Mouse (Mus musculus): ENCODE data around the gene Dusp8.
"Not testable (repeated sequence)": the region's sequence is repeated elsewhere in the genome, so short reads cannot be mapped to it uniquely, and the experiment has no call there.

The Dusp8 gene

DNA sequence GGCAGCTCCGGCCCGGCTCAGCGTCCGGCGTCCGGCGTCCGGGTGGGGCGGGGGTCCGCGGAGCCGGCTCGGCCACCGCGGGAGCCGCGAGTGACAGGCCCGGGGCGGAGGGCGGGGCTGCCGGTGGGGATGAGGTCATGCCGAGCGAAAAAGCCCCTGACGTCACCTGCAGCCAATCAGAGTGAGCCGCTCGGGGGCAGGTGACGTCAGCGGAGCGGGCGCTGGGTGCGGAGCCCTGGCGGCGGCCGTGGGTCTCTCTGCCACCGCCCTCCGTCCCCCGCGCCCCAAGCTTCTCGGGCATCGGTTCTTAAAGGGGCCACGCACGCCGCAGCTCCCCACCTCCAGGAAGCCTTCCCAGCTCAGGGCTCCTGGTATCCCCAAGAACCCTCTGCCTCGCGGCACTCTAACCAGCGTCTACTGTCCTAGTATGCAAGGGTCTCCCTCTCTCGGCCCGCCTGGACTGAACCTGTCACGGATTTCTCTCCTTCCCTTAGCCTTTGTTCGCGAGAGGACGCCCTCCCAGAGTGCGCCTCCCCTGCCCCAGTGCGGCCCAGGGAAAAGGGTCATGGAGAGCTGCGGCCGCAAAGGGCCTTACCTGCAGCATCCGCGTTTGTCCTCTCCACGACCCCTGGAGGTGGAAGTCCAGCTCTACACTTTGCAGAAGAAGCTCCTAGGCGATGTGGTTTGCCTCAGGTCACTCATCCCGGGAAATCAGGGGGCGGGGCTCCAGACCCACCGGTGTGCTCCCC is at the start of gene Dusp8:
Gene Dusp8, minus strand, starts transcription at position 661 of the 749 bp plus-strand sequence.
- DNase-seq (ENCODE audit: inconsistent ontology term), result peak; percentile 95

DNA sequence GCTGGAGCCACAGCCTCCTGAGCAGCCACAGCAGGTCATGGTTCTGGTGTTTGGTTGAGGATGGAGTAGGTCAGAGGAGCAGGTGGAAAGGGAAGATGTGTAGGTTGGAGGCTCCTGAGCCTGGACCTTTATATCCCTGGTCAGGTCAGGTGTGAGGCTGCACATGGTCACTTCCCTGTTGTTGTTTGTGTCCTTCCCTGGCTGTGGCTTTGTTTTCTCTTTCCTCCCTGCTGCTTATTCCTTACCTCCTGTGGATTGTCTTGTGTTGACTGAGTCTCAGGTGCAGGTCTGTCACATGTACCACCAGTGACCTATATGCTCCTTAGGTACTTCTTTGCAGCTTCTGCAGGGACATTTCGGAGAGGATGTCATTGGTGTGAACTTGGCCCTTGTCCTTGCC is 48.9 kb upstream of the Dusp8 start, which contains the start of gene Gm45337:
Gene Gm45337, minus strand, starts transcription at position 101 of the 400 bp plus-strand sequence.
- DNase-seq (ENCODE audit: inconsistent ontology term), result no peak

DNA sequence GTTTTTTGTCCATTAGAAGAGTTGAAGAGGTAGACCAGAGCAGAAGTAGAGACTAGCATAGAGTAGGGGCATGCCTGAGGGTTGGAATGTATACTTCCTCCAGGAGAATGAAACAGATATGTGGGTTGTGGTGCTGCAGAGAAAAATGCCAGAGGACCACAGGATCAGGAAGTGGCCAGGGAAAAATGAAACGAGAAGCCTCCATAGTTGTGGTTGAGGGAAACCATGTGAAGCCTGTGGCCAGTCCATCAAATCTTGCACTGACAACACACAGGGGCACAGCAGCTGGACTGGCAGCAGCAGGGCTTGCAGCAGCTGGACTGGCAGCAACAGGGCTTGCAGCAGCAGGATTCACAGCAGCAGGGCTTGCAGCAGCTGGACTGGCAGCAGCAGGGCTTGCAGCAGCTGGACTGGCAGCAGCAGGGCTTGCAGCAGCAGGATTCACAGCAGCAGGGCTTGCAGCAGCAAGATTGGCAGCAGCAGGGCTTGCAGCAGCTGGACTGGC is 47.9 kb upstream of the Dusp8 start:
- DNase-seq (ENCODE audit: inconsistent ontology term), result not testable (repeated sequence)

DNA sequence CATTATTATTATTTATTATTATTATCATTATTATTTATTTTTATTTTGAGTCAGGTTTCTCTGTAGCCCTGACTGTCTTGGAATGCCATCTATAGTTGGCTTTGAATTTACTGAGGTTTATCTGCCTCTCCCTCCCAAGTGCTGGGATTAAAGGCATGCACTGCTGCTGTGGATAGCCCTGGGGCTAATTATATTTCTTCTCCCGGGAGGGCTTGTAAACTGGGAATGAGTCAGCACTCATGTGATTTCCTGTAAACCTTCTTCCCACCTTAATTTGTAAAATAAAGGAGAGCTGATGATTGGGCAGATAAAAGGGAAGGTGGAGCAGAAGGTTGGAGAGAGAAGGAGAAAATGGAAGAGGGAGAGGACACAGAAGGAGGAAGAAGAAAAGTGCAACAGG is 45.1 kb upstream of the Dusp8 start:
- DNase-seq (ENCODE audit: inconsistent ontology term), result no peak

DNA sequence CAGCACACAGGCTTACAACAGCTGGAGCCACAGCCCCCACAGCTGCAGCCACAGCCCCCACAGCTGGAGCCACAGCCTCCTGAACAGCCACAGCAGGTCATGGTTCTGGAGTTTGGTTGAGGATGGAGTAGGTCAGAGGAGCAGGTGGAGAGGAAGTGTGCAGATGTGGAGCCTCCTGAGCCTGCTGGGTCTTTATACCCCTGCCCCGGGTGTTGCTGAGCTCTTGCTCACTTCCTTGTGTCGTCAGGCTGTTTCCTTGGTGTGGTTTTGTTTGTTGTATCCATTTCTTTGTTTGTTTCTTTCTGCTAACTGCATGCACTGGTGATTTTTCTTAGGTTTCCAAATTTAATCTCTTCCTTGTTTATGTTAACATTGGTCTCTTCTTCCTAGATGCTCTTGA is 40.3 kb upstream of the Dusp8 start, which contains the start of gene Gm39115:
Gene Gm39115, minus strand, starts transcription at position 101 of the 400 bp plus-strand sequence.
- not testable (repeated sequence) for DNase-seq (ENCODE audit: inconsistent ontology term)

DNA sequence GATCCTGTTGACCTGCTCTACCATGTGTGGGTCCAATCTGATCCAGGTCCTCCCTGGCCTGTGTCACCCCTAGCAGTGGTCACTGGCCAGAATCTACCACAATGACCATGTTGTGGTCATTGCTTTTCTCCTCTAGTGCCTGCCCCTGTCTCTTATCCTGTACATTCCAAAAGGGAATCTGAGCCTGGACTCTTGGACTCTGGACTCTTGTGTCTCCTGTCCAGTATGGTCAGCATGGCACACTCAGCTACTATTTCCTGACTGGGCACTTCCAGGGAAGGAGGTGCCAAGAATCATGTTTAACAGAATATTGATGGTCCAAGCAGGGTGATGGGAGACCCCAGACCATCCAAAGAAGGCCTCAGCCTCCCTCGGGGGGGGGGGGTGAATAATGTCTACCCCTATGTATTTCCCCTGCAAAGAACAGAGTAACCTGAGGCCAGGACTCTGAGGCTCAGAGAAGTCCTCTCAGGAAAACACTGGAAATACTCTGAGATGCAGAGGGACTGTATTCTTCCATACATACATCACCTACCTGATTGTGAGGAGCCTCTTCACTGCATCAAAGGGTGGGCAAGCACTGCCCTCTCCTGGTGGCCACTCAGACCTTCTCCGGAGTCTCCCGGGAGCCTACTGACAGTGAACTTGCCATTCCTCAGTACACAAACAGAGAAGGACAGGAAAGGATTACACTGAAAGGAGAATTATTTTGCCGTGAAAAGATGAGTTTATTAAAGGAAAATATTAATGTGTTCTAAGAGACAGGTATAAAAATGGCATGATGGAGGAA is 38.8 kb upstream of the Dusp8 start:
- DNase-seq (ENCODE audit: inconsistent ontology term), result peak; percentile 9

DNA sequence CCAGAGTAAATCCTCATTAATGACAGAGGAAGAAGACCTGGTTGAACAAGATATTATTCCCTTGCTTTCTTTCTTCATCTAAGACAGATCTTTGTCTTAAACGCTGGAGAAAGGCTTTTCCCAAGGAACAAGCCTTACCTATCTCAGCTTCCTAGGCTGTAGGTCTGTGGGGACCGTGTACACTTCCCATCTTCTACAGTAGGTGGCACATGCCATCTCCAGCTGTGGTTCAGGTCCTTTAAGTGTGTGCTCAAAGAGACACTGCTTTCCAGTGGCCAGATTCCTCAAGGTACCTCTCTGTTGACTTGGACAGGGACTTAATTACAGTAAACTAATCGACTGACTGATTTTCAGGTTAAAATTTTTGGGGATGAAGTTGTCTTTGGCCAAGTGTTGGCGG is 33.2 kb upstream of the Dusp8 start:
- no peak for DNase-seq (ENCODE audit: inconsistent ontology term)

DNA sequence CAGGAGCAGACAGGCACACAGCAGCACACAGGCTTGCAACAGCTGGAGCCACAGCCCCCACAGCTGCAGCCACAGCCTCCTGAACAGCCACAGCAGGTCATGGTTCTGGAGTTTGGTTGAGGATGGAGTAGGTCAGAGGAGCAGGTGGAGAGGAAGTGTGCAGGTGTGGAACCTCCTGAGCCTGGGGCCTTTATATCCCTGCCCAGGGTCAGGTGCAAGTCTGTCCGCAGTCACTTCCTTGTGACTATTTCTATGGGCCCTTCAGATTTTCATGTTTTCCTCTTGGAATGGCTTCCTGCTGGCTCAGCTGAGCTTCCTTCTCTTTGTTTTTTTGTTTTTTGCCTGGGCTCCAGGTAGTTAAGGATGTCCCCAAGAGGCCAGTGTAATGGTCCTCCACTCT is 25.0 kb upstream of the Dusp8 start, which contains the start of gene Gm45618:
Gene Gm45618, minus strand, starts transcription at position 101 of the 400 bp plus-strand sequence.
- not testable (repeated sequence) for DNase-seq (ENCODE audit: inconsistent ontology term)

DNA sequence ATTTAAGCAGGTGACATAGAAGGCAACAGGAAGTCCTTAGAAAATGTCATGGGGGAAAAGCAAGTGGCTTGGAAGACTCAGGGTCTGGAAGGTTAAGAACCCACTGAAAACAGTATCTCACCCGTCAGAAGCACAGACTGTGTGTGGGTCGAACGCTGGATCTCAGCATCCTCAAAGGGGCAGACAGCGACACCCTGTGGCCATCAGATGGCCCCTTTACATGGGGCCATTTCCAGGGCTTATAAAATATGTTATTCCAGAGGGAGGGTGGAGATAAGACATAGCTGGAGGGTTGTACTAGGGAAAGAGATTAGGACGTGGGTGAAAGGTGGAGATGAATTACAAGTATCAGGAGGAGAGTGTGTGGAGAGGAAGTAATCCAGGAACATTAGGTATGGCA is 24.0 kb upstream of the Dusp8 start:
- no peak for DNase-seq (ENCODE audit: inconsistent ontology term)

DNA sequence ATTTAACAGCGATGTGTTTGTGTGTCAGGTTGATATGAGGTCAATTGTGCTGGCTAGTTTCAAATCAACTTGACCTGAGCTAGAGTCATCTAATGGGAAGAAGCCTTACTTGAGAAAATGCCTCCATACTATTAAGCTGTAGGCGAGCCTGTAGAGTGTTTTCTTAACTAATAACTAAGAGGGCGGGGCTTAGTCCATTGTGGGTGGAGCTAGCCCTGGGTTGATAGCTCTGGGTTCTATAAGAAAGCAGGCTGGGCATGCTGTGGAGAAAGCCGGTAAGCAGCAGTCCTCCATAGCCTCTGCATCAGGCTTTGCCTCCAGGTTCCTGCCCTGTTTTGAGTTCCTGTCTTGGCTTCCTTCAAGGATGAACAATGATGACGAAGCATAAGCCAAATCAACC is 9.1 kb upstream of the Dusp8 start:
- no peak for DNase-seq (ENCODE audit: inconsistent ontology term)

DNA sequence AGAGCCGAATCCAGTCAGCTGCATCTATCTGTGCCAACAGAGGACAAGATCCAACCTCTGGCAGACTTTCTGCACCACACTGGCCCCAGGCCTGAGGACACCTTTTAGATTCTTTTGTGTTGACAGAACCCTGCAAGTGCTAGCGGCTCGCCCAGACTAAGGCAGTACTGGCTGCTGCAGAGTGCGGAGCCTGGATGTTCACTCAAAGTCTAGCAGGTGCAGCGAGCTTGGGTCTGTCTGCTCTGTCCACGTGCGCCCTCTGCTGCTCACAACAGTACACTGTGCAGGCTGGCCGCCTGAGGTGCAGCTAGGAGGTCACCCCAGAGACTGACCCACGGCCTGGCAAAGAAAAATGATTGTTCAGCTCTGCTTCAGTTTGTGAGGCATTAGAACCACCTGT is 2.1 kb upstream of the Dusp8 start:
- DNase-seq (ENCODE audit: inconsistent ontology term), result peak; percentile 62

DNA sequence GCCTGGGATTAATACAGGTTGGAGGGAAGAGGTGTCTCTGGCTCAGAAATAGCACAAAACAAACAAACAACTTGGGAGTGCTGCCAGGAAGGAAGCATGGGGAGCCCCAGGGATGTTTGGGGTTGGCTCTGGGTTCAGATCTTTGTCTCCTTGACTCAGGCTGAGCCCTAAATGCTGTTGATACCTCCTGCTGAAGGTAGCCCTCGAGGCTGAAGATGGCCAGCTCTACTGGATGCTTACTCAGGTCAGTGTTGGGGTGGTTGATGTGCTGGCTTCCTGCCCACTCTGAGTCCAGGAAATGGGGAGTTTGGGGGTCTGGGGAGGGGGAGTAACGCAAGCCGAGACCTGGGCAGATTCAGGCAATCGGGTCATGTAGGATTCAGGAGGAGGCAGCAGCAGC is 1.1 kb upstream of the Dusp8 start:
- DNase-seq (ENCODE audit: inconsistent ontology term), result no peak

DNA sequence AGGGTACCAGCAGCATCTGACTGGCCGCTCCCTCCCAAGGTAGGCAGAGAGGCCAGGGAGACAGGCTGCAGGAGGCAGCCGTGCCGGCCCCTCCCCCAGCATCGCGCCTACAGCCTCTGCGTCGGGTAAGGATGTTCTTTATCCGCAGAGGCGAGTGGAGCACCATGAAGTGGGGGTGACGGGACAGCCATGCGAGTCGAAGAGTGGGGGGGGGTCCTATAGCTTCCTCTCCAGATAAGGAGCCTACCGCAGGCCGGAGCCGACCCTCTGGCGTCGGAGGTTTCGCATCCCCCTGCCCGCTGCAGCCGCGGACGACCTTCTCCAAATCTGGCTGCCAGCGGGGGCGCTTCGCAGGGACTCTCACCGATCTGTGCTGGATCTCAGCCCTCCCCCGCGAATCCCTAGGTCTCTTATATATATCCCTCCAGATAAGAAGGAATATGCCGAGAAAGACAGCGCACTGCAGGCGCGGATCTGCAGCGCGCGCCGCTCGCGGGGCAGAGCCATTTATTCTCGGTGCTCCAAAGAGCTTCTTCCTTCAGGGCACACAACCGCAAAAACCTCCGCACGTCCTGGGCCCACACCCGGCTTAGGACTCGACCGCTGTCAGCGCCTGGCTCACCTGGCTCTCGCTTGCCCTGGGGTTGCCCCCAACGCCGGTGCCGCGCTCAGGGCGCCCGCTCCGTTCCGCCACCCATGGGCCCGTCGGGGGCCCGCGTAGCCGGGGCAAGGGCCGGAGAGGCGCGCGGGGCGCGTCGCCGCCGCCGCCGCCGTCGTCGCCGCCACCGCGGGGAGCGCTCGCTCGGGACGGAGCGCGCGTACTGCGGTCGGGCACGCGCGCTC is 1.1 kb downstream of the Dusp8 start:
- DNase-seq (ENCODE audit: inconsistent ontology term), result peak; percentile 47

DNA sequence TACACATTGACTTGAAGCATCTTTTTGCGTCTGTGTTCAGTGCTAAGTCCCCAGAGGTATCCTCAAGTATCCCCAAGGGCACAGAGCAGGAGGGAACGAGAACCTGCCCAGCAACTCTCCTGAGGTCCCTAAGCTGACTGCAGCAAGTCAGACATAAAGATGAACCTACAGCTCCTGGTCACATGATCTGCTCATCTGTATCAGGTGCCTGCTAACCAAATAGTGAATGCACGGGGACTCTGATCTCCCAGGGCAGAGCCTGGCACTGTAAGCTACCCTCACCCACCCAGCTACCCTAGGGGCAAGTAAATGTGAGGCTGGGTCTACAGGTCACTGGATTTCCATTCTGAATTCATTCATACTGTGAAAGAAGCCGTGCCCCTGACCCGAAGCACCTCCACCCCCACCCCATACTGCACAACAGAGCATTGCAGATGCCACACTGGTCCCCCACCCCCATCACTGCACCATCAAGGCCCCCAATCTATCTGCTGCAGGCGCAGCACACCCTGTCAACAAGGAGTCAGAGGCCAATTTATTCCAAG is 1.9 kb downstream of the Dusp8 start:
- no peak for DNase-seq (ENCODE audit: inconsistent ontology term)

DNA sequence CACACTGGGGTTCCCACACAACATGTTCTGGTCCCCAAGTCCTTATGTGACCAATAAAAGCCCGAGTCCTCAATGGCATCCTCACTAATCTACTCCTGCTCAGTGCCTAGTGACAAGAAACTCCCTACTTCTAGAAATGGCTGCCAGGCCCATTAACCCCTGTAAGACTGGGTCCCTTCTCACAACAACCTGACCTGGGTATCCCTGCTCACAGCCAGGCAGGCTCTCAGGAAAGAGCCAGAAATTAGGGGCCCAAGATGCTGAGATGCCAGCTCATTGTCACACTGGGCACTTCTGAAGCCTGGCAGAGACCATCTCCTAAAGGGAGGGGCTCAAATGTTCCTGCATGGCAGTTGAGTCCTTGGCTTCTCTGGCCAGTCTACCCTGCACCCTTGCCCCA is 2.7 kb downstream of the Dusp8 start:
- DNase-seq (ENCODE audit: inconsistent ontology term), result no peak

DNA sequence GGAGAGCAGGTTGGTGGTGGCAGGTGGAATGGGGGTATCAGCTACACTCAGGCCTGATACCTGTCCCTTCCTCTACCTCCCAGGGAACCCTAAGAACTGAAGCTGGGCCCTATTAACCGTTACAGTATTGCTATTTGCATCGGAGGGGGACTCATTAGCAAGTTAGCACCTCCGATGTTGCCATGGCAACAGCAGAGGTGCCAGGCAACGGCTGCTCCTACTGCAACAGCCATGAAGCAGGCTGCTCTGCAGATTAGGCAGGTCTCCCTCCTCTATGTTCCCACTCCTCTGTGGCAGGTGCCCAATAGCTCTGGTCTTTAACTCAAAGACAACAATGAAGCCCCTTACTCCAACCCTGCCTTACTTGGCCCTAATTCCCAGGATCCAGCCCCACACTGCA is 3.8 kb downstream of the Dusp8 start:
- no peak for DNase-seq (ENCODE audit: inconsistent ontology term)

DNA sequence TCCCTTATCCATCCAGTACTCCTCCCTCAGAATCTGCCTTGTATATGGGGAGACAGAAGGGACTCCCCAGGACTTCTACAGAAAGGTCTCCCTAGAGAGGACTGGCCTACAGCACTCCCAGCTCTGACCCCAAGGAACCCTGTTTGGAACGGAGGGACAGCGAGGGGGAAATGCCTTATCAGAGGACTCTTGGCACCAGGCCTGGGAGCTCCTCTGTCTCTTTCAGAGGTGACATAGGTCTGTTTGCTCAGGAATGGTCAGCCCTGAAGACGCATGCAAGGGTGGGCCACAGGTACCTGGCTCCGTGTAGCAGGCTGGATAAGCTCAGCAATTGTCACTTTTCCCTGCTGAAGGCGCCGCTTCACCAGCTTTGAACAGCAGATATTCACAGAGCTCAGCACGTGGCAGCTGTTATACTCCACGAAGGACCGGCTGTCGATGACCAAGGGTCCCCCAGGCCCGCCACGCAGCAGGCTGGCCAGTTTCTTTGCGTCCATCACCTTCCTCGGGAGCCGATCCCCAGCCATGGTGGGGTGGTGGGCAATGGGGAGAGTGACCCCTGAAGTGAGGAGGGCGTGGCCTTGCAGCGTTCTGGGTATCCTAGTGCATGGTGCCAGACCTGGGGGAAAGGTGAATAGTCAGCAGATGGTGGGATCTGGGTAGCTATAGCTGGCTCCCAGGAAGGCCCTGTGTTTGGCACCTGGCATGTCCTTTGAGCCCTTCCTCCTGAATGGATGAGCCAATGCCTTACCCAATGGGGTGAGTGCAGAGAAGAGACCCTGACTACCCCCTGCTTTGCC is 5.8 kb downstream of the Dusp8 start:
- DNase-seq (ENCODE audit: inconsistent ontology term), result no peak

DNA sequence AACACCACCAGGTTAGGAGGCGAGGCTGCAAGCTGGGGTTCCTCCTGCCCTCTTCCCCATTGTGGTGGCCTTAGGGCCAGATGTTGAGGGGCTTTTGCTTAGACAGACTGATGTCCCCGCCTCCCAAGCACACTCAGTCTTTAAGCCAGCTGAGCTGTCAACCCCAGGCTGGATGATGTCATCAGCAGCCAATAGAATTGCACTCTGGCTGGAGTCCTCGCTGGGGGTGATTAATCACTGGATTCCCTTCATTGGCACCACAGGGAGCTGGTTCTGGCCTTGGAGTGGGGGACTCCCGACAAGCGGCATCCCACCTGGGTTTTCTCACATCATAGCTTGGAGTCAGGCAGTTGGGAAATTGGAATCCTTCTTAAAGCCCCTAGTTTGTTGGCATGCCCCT is 6.8 kb downstream of the Dusp8 start:
- peak; percentile 68 for DNase-seq (ENCODE audit: inconsistent ontology term)

DNA sequence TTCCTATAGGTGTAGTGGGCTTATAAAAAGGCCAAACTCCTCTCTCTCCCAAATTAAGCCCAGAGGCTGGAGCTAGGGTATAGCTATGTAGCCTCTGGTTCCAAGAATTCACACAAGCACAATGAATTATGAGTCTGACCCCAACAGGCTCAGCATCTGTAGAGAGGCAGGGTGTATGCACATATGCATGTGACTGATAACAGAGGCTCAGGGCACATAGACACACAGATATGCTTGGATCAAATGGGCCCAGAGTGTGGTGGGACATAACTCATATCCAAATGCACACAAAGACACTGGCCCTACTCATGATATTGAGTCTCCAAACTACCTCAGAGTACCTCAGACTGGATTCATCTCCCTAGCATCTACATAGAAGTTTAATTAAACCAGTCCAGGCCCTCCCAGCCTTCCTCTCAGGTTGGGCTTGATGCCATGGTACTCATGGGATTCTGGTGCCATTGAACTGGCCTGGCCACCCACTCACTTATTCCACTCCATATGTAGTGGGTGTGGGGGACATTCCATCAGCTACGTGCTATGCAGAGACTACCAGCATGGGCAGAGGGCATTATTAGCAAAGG is 8.5 kb downstream of the Dusp8 start:
- DNase-seq (ENCODE audit: inconsistent ontology term), result no peak
